Comparison of ENCODE assay signal across 24 mouse cellular contexts in the genomic region with DNA sequence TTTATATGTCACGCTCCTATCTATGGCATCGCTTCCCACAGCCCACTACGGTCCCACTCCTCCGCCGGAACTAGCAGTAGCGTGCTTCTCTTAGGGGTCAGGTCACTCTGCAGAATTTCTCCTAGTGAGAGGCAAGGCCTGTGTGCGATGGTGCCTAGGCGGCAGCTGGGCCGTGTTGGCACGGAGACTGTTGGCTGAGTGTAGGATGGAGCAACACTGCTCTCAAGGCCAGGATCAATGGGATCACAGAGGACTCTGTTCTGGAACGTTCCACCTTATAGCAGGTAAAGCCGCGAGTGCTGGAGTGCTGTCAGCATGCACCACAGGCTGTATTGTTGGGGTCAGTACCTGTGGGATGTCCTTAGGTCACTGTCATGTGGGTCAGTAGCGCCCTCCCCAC. TPM values are rescaled to one million over a fixed set of nuclear protein-coding genes. Genes with fewer than 3 reads are reported as not detected.
DNase-seq lines count a peak whose midpoint lies in the region; ATAC-seq lines count a peak whose summit lies in the region.
"Had no signal": no experiment of that assay in that cellular context is flagged by ENCODE, and none has a peak within 500 bp of the region (broad histone marks: within the 10 kb centered on the region; RNA-seq: fewer than 3 reads in every experiment).

No protein-coding gene starts in this region.

- H3K4me3 ChIP-seq in limb, embryonic 12.5 days (replicated peaks), result no peak overlapping the region
- H3K4me3 ChIP-seq in limb, embryonic 10.5 days, result no peak overlapping the region
- H3K4me3 ChIP-seq in megakaryocyte, embryonic 14.5 days (replicated peaks), result peak overlapping the region; percentile 39
- H3K4me3 ChIP-seq: forebrain, embryonic 13.5 days; hindbrain, embryonic 10.5 days; liver, embryonic 15.5 days; stomach, embryonic 15.5 days had no signal

- ATAC-seq in limb, embryonic 12.5 days (ENCODE audit: insufficient number of reproducible peaks, insufficient read depth, low FRiP score, low TSS enrichment, low read depth), result 0 out of 2 replicates have a peak, but pooled peaks have one; percentile 24
- no peak for ATAC-seq in megakaryocyte, adult 5-6 weeks (ENCODE audit: poor library complexity, severe bottlenecking)
- ATAC-seq: forebrain, embryonic 13.5 days; inflammation-experienced regulatory T-cells, adult 6 months had no signal

- no peaks in the 10 kb centered on the region for H3K36me3 ChIP-seq in limb, embryonic 12.5 days
- H3K36me3 ChIP-seq in limb, embryonic 10.5 days, result no peaks in the 10 kb centered on the region
- H3K36me3 ChIP-seq in megakaryocyte, embryonic 14.5 days (replicated peaks; ENCODE audit: low read length), result peaks cover 12% of the 10 kb centered on the region
- H3K36me3 ChIP-seq: hindbrain, embryonic 10.5 days; liver, embryonic 15.5 days; stomach, embryonic 15.5 days had no signal

- no peaks in the 10 kb centered on the region for H3K9me3 ChIP-seq in limb, embryonic 12.5 days
- no peaks in the 10 kb centered on the region for H3K9me3 ChIP-seq in limb, embryonic 10.5 days (replicated peaks)
- H3K9me3 ChIP-seq in megakaryocyte, embryonic 14.5 days, result no peaks in the 10 kb centered on the region
- H3K9me3 ChIP-seq: forebrain, embryonic 13.5 days; hindbrain, embryonic 10.5 days; liver, embryonic 15.5 days; stomach, embryonic 15.5 days had no signal

- H3K9ac ChIP-seq in limb, embryonic 12.5 days (replicated peaks), result no peak overlapping the region
- H3K9ac ChIP-seq: forebrain, embryonic 13.5 days; liver, embryonic 15.5 days; stomach, embryonic 15.5 days had no signal

- peak; percentile 44 to 68 for DNase-seq in cerebellum, postnatal 10 days
- no peak for DNase-seq in cerebellum, adult 11-12 months
- no peak for DNase-seq in limb, embryonic 10.5 days (ENCODE audit: low spot score)
- DNase-seq in lung, postnatal 36 days, result peak; percentile 60
- no peak for DNase-seq in embryo, embryonic 10 days (ENCODE audit: low spot score)
- DNase-seq: cerebellum, adult 18-20 months; cerebellum, postnatal 25 days; embryo, embryonic 11 days; kidney, adult 18-20 months; layer of hippocampus, adult 9-11 months; right cerebral cortex, postnatal 4 days; thymus, adult 18-20 months; thymus, postnatal 36 days had no signal

- no peak overlapping the region for H3K4me2 ChIP-seq in limb, embryonic 12.5 days
- H3K4me2 ChIP-seq: forebrain, embryonic 13.5 days; heart, embryonic 11.5 days; liver, embryonic 15.5 days; midbrain, embryonic 11.5 days; stomach, embryonic 15.5 days had no signal

- no peaks in the 10 kb centered on the region for H3K27me3 ChIP-seq in limb, embryonic 12.5 days
- no peaks in the 10 kb centered on the region for H3K27me3 ChIP-seq in limb, embryonic 10.5 days (ENCODE audit: low read depth, poor library complexity, severe bottlenecking)
- peaks cover 52% of the 10 kb centered on the region for H3K27me3 ChIP-seq in megakaryocyte, embryonic 14.5 days (replicated peaks)
- H3K27me3 ChIP-seq: forebrain, embryonic 13.5 days; stomach, embryonic 15.5 days had no signal

- no peak overlapping the region for H3K27ac ChIP-seq in limb, embryonic 12.5 days
- H3K27ac ChIP-seq in limb, embryonic 10.5 days, result no peak overlapping the region
- H3K27ac ChIP-seq: forebrain, embryonic 13.5 days; hindbrain, embryonic 10.5 days; liver, embryonic 15.5 days; macrophage; stomach, embryonic 15.5 days had no signal

- H3K4me1 ChIP-seq in limb, embryonic 12.5 days (replicated peaks), result peaks cover 10% of the 10 kb centered on the region; the same call in 1 of the 2 replicates
- H3K4me1 ChIP-seq in limb, embryonic 10.5 days, result peaks cover 4% of the 10 kb centered on the region; the same call in 1 of the 2 replicates
- H3K4me1 ChIP-seq in megakaryocyte, embryonic 14.5 days, result peaks cover 71% of the 10 kb centered on the region
- H3K4me1 ChIP-seq: forebrain, embryonic 13.5 days had no signal

- 95% methylated on average over 14 of the region's 14 CpGs for WGBS in limb, embryonic 12.5 days
- WGBS in limb, embryonic 10.5 days, result 96% methylated on average over 14 of the region's 14 CpGs

RNA-seq across cellular contexts. Expression of gene Lifr, which starts 48.1 kb away (rescaled TPM):
- polyA plus RNA-seq in limb, embryonic 12.5 days (2016; fragmentation: Nextera tagmentation; extraction: Ambion mirVana), result 15.8 and 18.4 TPM in 2 replicates
- 12.0 and 12.1 TPM in 2 replicates for polyA plus RNA-seq in limb, embryonic 10.5 days (2016; fragmentation: Nextera tagmentation; extraction: Ambion mirVana)
- 18.9 TPM in 1 of 2 replicates, not detected in the other for polyA plus RNA-seq in megakaryocyte, embryonic 14.5 days (2012; ENCODE audit: insufficient read depth, low replicate concordance)
- total RNA-seq in megakaryocyte, adult 5-6 weeks (2015), result 7.3 and 9.2 TPM in 2 replicates
- 8.4 and 10.0 TPM in 2 replicates for total RNA-seq in megakaryocyte, adult 5-6 weeks (2017)

Comparison
In these comparisons a context has a peak if more than half of its experiments do, and no peak if none do; other contexts are left out.
1. DNase-seq: peak in cerebellum, postnatal 10 days (2 of 2) and lung, postnatal 36 days (single experiment); none in cerebellum, adult 11-12 months (single experiment), limb, embryonic 10.5 days (single experiment) and embryo, embryonic 10 days (single experiment).